Mouse (Mus musculus) frontal cortex, postnatal 14 days (tissue): ENCODE results near the gene Ppef2.

Source experiments
- DNase-seq, 2 experiments: peaks; one replicate each; pipeline ENCODE4 v3.0.0; 2022; ENCODE audit warnings: low spot score in 2 of 2

The Ppef2 gene

DNA sequence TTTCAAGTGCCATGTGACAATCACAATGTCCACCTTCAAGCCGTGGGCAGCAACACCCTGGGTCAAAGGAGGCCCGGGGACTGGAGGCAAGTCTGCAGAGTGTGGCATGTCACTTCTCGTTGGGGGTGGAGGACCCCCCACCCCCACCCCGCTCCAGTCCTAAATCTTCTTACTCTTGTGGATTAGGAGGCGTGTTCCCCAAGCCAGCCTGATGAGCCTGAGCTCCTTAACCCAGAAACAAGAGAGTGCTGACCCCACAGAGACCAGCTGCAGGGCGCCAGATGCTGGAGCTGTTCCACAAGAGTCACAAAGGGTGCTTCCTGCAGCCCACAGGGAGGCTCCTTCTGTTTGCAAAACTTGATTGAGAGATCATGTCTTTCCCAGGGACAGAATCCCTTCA is at the start of gene Ppef2:
Gene Ppef2 (minus strand): TSS at position 61 of the 400 bp plus-strand sequence.
- no peak for DNase-seq

DNA sequence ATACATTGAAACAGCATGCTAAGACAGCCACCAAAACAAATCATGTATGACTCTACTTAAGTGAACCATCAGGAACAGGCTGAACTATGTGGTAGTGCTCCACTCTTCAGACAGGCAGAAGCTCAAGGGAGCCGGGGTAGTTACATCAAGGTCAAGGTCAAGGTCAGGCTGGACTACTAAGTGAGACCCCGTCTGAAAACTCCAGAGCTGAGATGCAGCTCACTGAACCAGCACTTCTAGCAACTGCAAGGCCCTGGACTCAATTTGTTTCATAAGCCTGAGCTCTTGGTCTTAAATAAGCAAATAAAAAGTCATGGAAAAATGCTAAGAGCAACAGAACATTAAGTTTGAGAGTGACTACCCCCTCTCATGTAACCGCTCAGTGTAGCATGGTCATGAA is 48.2 kb upstream of the Ppef2 start:
- no peak for DNase-seq

DNA sequence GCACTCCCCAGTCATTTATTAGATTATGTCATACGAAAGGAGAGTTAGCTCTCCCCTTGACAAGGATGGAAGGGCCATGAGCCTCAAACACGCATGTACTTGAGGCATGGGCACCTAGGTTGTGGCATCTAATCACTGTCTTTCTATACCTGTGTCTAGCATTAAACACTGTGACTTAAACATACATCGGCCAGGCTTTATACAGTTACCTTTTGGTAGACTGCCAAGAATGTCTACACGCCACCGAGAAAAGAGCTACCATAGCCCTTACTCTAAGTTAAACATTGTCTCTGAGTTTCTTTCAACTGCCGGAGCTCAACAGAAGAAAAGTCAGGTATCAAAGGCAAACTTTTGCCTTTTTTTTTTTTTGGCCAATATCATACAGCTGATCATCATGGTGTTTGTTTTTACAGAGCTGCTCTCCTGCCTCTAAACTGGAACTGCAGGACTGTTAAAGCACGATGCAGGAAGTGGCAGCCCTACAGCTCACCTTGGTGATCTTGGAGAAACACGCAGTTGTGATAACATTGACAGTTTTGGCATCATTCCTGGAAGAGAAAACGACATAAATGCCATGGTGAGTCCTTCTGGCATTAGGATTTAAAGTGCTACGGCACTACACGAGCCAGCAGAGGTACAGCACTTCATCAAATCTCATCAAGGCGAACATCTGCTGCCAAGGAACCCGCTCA is 46.2 kb upstream of the Ppef2 start:
- DNase-seq = no peak

DNA sequence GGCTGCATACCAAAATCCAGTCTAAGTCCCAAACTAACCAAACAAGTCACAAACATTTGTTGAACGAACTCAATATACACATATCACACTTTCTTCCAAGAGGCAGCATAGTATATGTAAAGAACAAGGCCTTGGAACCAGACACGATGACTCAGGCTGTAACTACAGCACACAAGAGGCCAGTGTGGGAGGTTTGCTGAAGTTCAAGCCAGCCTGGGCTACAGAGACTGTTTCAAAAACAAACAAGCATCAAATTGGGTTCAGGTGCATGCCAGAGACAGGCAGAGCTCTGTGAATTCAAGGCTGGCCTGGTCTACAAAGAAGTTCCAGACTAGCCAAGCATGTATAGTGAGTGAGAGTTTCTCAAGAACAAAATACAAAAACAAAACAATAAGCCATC is 38.4 kb upstream of the Ppef2 start:
- no peak for DNase-seq

DNA sequence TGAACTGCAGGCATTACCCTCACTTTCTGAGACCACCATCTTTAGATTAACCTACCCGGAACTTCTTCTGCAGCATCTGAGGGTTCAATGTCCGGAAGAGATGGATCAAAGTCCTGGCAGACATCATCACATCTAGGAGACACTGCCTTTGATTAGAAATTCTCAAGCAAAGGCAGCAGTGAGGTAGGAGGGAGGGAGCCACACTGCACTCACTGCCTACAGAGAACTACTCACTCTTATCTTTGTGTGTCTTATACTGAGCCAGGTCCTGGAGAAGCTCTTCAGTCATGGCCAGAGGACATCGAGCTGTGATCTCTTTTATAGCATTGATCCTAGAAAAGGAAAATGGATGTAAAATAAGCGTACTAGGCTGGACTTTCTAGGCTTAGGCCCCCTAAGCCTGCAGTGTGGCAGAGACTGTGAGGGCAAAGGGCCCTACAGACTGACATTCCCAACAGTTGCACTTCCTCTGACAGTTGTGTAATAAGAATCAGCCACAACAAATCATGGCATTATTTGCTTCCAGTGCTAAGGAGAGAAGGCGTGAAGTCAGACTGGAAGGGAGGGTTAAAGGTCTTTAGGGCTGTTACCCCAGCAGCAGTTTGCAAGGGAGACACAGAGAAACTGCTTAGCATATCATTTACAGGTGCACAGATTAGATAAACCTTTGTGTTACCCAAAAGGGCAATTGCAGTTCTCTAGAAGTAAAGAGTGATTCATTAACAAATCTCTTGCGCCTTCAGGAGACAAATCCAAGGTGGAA is 35.8 kb upstream of the Ppef2 start:
- DNase-seq = no peak

DNA sequence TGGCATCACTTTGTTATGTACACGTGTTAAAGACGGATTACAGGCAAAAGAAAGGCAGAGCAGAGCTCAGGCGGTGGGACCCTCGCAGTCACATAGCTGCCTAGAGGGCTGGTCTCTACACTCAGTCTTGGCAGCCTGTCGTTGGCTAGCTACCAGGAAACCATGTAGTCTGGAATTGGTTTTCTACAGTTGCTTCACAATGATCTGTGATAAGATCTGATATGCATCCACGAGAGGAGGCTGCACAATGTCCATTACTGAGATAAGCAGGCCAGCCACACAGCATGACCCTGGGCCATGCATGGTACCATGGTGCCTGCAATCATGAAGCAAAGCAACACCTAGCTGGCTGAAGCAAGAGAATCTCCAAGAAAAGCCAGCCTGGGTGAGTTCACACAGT is 31.8 kb upstream of the Ppef2 start:
- DNase-seq = no peak

DNA sequence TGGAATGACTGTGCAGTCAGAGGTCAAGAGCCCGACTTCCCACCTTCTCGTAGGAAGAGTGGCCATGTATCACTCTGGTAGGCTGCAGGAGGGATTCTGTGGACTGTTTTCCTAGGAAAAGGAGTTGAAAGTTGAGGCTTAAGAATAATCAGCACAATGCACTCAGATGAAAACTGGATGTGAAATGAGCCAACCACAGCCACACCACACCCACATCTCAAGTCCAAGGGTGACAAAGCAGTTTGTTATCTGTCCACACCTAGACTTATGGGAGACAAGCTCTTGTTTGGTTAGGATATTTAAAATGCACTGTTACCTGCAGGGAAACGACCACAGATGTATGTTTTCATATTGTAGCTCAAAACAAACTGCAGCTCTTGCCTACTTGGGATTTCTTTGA is 27.0 kb upstream of the Ppef2 start:
- DNase-seq = no peak

DNA sequence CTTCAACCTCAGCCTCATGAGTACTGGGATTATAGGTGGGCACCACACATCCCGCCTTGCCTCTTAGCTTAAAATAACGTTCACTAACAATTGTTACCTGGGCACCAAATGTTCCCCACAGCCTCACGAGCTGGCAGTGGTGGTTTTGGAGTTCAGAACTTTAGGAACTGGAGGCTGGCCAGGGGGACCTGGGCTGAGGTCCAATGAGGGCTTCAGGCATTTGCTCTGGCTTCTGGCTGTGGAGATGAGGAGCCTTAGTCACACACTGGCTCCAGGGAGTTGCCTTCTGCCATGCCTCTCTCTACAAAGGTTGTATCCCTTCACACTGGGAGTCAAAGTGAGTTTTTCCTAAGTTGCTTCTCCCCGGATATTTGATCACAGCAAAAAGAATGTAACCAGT is 26.5 kb upstream of the Ppef2 start:
- no peak for DNase-seq

DNA sequence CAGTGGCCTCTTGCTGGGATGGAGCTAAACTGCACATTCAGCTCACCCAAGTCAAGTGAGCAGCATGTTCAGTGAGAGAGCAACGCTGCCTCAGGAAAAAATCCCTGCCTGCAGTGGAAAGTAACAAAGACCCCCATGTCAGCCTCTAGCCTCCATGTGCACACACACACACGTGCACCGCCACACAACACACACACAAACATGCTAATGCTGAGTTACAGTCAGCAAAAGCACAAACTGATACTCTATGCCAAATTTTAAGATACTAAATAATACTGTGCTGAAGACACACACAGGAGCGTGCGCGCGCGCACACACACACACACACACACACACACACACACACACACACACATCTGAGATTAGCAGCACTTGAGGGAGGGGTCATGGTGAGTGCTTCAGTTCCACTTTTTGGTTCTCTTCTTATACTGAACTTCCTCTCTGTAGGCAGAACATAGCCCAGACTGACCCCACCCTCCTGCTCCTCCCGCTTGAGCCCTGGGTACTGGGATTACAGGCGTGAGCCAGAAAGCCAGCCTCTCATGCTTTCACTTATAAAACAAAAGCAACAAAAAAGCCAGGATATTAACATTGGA is 23.0 kb upstream of the Ppef2 start:
- DNase-seq = no peak

DNA sequence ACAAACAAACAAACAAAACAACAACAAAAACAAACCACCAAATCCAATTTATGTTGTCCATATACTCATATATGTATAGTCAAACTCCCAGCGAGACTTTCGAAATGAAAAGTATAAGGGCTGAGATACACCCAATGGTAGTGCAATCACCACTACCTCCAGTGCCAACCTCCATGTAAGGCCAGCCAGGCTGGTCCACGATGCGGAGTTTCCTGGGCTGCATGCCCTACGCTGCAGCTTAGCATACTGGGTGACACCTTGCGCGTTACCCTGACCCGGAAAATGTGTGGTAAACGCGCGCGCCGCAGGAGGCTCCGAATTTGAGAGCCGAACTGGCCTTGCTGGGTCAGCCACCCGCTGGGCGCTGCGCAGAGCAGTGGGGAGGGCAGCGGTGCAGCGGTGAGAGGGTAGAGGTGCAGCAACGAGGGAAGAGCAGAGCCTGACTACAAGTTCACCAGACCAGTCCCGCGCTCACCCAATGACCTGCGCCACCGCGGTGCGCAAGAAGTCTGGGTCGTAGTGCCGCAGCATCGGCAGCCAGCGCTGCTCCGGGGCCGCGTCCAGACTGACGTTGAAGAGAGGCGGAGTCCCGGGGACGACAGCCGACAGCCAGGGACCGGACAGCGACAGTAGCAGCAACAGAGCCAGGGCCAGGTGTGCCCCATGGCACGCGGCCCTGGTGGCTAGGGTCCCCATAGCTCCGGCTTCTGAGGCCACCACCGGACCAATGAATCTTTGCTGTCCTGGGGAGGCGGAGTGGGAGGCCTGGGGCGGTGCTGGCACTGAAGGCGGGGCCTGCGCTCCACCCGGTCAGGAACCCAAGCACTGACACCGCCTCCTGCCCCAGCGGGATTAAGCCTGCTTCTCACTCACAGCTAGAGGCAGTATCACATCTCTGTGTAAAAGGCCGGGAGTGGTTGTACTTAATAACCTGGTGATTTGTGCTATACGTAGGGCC is 21.6 kb upstream of the Ppef2 start, which contains the start of gene Naaa:
Gene Naaa (minus strand): TSS at position 734 of the 958 bp plus-strand sequence.
- DNase-seq = peak; percentile 61 to 62

DNA sequence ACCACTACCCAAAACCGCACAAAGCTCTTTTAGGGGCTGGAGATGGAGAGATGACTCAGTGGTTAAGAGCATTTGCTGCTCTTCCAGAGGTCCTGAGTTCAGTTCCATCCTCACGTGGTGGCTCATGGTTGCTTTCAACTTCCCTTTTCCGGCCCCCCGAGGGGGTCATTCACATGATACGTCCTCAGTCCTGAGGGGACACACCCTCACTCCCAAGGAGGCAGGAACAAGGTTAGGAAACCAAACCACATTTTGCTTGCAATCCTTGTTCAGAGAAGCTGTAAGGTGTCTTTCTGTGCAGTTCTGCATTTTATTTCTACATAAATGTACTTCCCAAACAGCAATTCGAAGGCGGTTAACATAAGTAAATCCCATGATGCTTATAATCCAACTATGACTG is 14.4 kb upstream of the Ppef2 start:
- no peak for DNase-seq

DNA sequence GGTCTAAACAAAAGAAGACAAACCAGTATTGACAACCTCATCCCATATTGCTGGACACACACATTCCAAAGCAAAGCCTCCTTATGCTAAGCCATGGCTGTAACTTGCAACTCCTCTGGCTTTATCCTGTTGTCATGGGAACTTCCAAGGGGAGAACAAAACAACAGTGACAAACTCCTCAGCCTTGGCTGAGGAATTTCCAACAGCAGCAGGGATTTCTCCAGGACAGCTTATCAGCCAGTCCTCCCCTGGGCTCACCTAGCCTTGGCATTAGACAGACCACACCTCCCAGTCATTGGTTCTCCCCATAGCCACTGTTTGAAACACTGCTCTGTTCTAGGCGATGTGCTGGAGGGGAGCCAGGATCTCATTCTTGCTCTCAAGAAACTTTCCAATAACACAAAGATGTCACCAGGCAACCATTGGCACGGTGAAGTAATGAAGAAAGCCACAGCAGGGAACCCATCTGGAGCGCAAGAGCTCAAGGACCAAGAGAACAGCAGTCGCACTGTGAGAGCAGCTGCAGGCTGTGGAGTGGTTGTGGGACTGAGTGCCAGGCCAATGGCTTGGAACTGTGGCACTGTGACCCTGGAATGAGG is 7.8 kb upstream of the Ppef2 start:
- peak; percentile 67 to 76 for DNase-seq

DNA sequence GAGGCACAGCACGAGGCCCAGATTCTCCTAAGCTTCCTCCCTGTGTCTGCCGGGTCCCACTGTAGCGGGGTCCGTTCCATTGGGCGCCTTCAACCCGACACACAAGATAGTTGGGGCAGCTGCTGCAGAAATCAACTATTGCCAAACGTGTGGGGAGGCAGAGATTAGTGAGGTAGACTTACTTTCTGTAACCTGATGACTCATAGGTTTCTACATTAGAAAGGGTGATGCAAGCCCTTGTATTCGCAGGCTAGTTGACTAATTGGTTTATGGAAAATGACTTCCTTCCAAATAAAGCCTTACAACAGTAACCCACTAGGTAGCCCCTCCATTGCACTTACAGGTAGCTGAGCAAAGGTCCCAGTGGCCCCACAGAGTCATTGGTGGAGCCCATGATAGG is 6.6 kb upstream of the Ppef2 start:
- DNase-seq = no peak

DNA sequence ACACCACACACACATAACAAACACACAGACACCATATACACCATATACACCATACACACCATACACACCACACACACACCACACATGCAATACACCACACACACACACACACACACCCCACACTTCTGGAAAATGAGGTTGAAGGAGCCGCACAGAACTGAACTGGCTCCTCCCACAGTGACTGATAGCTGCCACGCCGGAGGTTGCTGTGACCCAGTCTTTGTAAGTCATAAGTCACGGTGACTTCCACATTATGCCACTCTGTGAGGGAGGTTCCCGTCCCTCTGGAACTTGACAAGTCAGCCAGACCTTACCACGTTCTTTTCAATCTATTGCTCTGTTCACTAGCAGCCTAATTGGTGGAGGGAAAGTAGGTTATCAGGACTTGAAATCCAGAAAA is 1.6 kb downstream of the Ppef2 start:
- DNase-seq = no peak

DNA sequence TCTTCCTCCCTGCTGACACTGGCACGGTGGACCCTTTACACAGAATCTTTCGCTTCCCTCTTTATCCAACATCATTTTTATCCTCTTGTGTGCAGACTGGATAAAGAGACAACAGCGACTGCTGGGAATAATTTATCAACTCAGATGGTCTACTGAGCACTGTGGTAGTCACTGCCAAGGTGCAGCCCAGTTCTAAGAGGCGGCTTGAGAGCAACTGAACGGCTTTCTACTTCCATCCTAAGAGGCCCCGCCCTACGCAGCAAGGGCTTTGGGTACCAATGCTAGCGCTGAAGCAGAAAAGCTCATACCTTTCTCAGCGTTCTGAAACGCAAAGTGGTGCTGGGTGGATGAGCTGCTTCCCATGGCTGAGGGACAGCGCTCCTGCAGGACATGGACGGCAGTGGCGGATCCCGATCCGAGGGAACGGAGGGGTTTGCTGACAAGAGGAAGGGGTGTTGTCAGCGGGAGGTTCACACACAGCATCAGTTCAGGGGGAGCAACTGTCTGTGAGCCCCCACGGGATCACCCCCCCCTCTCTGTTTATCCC is 3.2 kb downstream of the Ppef2 start:
- peak in 1 of 2 experiments; percentile 11 for DNase-seq

DNA sequence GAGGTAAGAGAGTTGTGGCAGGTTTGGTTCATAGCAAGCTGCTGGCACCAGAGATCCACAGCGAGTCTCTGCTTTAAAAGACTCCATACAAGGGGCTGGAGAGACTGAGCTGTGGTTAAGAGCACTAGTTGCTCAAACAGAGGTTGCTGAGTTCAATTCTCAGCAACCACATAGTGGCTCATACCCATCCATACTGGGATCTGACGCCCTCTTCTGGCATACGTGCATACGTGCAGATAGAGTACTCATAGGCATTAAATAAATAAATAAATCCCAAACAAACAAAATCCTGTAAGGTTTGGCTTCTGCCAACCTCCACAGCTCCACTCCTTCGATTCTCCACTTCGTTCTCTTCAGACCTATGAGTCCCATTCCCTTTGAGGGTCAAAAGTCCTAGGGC is 4.0 kb downstream of the Ppef2 start:
- DNase-seq = no peak

DNA sequence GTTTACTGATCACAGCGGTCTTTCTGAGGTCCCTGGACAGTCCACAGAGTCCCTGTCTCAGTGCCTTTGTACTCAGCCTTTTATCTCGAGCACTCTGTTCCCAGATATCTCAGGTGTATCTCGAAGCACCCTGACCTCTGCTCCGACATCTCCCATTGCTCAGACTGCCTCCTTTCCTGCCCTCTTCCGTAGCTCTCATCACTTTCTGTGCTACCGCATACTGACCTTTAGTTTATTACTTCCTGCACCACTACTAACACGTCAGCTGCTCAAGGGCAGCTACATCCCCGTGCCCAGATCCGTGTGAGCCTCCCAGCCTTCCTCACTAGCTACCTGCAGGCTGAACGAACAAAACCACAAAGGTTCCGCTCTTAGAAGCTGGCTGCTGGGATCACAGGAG is 7.5 kb downstream of the Ppef2 start:
- no peak for DNase-seq

DNA sequence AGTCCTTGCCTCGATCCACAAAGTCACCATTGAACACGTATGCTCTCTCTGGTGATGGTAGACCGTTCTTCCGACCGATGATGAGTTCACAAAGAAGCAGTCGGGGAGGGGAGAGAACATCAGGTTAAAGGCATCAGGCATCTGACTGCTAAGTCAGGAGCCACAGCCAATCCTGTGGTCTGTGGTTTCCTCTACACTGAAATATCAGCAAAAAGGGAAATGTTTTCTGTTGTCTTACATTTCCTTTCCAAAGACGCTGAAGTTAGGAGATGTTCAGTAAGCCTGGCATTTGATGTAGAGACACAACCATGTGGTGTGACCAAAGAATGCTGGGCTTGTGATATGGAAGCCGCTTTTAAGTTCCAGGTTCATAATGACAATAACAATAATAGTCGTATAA is 10.6 kb downstream of the Ppef2 start:
- DNase-seq = no peak

DNA sequence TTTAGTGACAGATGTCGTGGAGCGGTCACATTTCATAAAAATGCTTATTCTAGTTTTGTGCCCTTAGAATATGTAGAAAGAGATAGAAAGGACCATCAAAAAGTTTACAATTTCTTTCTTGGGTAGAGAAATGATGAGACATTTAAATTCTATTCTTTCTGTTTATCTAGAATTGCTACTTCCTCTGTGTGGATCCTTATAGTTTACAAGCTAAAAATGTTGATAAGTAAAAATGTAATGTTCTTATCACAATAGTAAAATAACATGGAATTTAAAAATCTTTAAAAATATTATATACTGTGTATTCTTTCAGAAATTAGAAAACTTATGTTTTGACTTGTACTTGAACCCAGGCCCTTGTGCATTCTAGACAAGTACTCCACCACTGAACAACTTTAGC is 11.2 kb downstream of the Ppef2 start:
- DNase-seq = no peak

DNA sequence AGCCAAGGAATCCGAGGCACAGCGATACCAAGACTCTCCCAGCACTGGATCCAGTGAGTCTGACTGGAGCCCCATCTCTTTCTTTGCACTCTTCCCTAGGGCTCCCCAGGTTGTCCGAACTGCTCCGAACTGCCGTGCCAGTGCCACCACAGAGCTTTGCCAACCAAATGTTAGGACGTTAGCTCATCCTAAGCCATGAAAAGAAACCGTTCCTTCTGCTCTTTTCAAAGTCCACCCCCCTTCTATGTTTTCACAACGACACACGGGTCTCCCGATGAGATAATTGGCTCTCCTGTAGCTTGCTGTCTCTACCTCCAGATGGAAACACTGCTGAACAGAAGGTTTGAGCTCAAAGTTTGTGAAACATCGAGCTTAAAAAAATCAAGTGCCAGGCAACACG is 15.3 kb downstream of the Ppef2 start:
- DNase-seq = no peak
